Mouse (Mus musculus): ENCODE measurements around the gene Nsun7.

The Nsun7 gene

DNA sequence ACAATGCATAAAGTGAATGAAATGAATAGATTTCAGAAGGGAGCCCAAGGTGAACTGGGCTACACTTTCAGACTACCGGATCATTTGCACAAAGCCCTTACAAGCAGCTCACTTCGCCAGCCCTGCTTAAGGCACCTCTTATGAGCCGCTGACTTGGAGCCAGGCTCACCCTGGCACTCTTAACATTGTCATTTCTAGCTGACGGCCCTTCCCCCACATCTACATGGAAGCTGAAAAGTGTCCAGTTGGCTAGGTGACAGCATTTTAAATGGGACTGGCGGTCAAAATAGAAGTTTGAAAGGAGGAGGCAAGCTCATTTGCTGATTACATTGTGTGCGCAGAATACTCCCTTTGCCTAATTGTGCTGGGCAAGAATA is 78.3 kb downstream of the Nsun7 start:
- peak; percentile 27 to 40 for DNase-seq

DNA sequence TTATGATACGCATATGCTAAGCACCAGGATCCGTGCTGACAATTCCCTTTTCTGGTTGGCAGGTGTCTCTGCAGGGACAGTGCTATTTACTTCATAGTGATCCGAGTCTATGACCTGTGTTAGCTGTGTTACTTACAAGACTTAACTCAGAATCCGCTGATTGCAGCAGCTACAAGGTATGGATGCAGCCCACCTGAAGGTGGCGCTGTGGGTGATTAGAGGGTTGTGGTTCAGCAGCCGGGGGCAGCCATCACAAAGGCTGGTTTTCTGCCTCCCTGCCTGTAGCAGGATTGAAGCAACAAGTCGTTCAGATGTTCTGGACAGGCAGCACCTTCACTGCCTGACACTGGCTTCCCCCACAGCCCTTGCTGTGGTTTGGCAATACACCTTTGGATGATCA is 78.9 kb downstream of the Nsun7 start:
- DNase-seq: peak in 1 of 2 experiments; percentile 41

DNA sequence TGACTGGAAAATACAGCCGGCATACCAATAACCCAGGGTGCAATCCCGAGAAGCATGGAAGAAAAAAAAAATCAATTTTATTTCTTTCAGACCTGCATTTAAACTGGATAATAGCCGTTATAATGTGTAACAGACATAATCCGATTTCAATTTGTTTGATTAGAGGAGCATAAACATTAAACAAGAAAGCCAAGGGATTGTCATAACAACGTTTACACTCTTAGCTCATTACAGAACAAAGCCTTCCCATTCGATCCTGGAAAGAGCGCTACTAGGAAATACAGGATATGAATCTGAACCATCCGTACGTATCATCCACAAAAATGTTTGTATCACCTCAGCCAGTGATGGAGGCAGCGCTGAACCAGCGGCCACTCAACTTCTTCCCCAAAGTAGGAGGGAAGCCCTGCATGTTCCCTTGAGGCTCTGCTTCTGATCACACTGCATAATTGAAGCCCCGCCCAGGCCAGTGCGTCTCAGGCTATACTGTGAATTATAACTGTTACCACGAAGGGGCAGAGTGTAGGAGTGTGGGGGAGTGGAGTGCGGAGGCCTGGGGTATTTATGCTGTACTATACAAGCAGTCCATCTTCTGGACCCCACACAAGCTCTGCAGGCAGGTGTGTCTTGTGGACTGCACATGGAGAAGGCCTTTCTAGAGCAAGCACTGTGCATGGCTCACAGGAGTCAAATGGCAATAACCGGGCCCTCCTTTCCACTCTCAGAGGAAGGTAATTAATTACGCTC is 80.8 kb downstream of the Nsun7 start:
- no peak for DNase-seq

DNA sequence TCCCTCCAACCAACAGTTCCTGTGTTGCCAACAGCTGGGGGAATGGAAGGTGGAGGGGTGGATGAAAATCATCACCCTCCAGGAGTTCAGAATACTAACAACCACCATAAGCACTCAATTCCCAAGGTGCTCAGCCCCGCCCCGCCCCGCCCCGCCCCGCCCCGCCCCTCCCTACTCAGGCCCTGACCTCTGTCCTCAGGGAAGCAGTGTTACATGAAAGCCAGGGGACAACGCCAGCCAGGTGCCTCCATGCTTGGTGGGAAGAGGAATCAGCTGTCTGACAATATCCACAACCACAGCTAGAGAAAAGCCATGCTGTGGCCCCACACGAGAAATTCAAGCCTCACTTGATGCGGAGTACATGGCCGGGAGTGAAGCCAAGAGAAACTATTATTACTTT is 82.2 kb downstream of the Nsun7 start:
- no peak for DNase-seq

DNA sequence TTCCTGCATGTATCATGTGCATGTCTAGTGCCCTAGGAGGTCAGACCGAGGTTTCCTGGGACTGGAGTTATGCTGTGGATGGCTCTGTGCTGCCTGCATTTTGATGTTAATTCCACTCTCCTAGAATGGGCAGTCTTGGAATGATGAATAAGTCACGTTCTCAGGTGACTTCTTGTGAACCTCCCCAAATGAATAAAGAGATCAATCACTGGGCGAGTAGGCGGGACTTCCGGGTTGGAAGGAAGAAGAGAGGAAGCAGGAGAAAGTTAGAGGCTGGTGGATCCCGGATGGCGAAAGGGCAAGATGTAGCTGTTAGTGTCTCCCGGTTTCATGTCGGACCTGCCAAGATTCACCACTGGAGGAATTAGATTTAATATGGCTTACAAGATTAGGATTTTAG is 82.6 kb downstream of the Nsun7 start:
- no peak for DNase-seq

DNA sequence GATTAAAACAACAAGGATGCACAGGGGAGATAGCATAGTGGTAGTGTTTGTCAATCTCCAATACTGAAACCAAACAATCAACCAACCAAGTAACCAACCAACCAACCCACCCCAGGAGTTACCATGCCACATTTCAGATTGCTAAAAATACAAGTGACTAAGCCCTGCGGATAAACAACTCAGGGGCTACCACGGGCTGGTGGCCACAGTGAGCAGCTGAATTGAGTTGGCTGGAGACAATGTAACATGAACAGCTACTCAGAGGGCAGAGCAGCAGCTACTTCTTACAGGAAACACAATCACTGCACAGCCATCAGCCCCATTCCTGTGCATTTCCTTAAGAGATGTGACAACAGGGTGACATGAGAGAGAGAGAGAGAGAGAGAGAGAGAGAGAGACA is 84.5 kb downstream of the Nsun7 start:
- no peak for DNase-seq

DNA sequence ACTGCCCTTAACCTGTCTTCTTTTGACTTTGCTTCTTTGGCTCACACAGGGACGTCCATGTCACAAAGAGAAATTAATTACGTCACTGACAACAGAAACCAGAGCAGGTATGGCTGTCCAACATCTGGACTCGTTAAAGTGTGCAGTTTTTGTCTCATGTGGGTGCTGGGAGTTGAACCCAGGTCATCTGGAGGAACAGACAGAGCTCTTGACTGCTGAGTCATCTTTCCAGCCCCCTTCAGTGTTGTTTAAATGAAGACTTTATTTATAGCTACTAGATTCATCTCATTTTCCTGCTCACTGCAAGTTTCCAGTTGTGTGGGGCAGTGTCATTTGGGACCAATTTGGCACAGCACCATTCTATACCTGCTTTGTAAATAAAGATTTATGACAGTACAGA is 85.4 kb downstream of the Nsun7 start:
- DNase-seq: no peak

DNA sequence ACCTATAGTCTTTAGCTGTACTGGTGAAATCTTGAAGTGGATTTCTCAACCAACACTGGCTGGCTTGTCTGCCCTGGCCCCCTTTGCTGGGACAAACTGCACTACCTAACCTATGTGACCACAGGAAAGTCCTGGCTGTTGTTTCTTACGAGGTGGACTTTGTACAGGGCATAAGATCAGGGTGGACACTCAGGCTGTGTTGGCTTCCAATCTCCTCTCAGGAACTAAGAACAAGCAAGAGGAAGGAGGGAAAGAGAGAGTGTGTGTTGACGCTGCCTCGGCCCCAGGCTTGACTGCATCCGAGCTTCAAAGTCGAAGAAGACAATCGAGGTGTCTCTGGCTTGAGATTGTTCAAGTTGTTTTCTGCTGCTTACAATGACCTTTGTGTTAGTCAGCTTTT is 87.1 kb downstream of the Nsun7 start:
- no peak for DNase-seq

Measured in cerebellum, postnatal 36 days (tissue).